Mouse (Mus musculus) ES-E14 (cell line): ENCODE data around the gene Grm3.

Source experiments
- CHD2 ChIP-seq: IDR thresholded peaks from 2 replicates; pipeline ENCODE4 v1.6.1; 2014; ENCODE audit warnings: mild to moderate bottlenecking, low read depth, low read length, inconsistent platforms
- HCFC1 ChIP-seq: IDR thresholded peaks from 2 replicates; pipeline ENCODE4 v1.6.1; 2012; ENCODE audit warnings: low read length, inconsistent platforms, borderline replicate concordance; ENCODE audit not compliant: insufficient read depth
- MAFK ChIP-seq: IDR thresholded peaks from 2 replicates; pipeline ENCODE4 v1.6.1; 2014; ENCODE audit warnings: mild to moderate bottlenecking, low read depth, low read length, inconsistent platforms; ENCODE audit not compliant: insufficient read depth
- ZC3H11A ChIP-seq: IDR thresholded peaks from 2 replicates; pipeline ENCODE4 v1.6.1; 2012; ENCODE audit warnings: low read depth, mild to moderate bottlenecking, inconsistent platforms, low read length, borderline replicate concordance
- ZNF384 ChIP-seq: IDR thresholded peaks from 2 replicates; pipeline ENCODE4 v1.6.1; 2012; ENCODE audit warnings: low read depth, low read length, inconsistent platforms

- TF ChIP-seq CHD2 = no peak
- TF ChIP-seq MAFK = no peak
- TF ChIP-seq HCFC1 = no peak
- no peak for TF ChIP-seq ZC3H11A
- no peak for TF ChIP-seq ZNF384
Measured at GRCm38 (mm10) chr5:9690192-9690591, 34.8 kb downstream of the Grm3 start.
